Mouse (Mus musculus) ZHBTc4 (cell line): ENCODE results near the gene Tex35.

Experiments
- DNase-seq: peaks from one replicate; pipeline ENCODE4 v3.0.0-alpha.2; 2011; ENCODE audit warnings: low read depth, low spot score

Tex35 gene

GRCm38 (mm10) chr1:157081076-157081804 lies 27.2 kb downstream of the Tex35 start:
- DNase-seq: peak; percentile 87

- no peak for DNase-seq
Observed at GRCm38 (mm10) chr1:157080071-157080470, 28.4 kb downstream of the Tex35 start.

- DNase-seq: peak; percentile 94
Observed at GRCm38 (mm10) chr1:157079384-157080025, 29.0 kb downstream of the Tex35 start.

- DNase-seq: peak; percentile 95
Observed at GRCm38 (mm10) chr1:157076781-157077705, 31.4 kb downstream of the Tex35 start.

- DNase-seq: peak; percentile 94
Observed at GRCm38 (mm10) chr1:157076257-157076656, 32.2 kb downstream of the Tex35 start.

- no peak for DNase-seq
Observed at GRCm38 (mm10) chr1:157074937-157075336, 33.5 kb downstream of the Tex35 start.

- no peak for DNase-seq
Observed at GRCm38 (mm10) chr1:157074371-157074770, 34.1 kb downstream of the Tex35 start.

GRCm38 (mm10) chr1:157073592-157073991 lies 34.9 kb downstream of the Tex35 start:
- peak; percentile 28 for DNase-seq

GRCm38 (mm10) chr1:157069181-157069828 lies 39.2 kb downstream of the Tex35 start:
- DNase-seq: no peak

- no peak for DNase-seq
Observed at GRCm38 (mm10) chr1:157068316-157068715, 40.2 kb downstream of the Tex35 start.

- DNase-seq: no peak
Observed at GRCm38 (mm10) chr1:157065819-157066730, 42.4 kb downstream of the Tex35 start.

GRCm38 (mm10) chr1:157063318-157064115 lies 45.0 kb downstream of the Tex35 start:
- DNase-seq: no peak

GRCm38 (mm10) chr1:157062445-157062825 lies 46.0 kb downstream of the Tex35 start:
- DNase-seq: no peak

- DNase-seq: no peak
Observed at GRCm38 (mm10) chr1:157061800-157062444, 46.6 kb downstream of the Tex35 start.

GRCm38 (mm10) chr1:157061170-157061569 lies 47.3 kb downstream of the Tex35 start:
- no peak for DNase-seq

- no peak for DNase-seq
Observed at GRCm38 (mm10) chr1:157060441-157061135, 47.9 kb downstream of the Tex35 start.

- no peak for DNase-seq
Observed at GRCm38 (mm10) chr1:157055901-157056300, 52.6 kb downstream of the Tex35 start.

- no peak for DNase-seq
Observed at GRCm38 (mm10) chr1:157055288-157055831, 53.1 kb downstream of the Tex35 start.
